Mouse (Mus musculus) kidney, embryonic 16.5 days (tissue): ENCODE data around the gene Lrrc25. TPM values are rescaled to one million over a fixed set of nuclear protein-coding genes. Genes with fewer than 3 reads are reported as not detected.

Experiments used
- ATAC-seq: fragments of 200-750 bp; cut with Nextera tagmentation; 2 replicates; pipeline ENCODE4 v1.8.0; 2017; ENCODE audit warnings: moderate TSS enrichment; ENCODE audit not compliant: low FRiP score, low TSS enrichment
- H3K27ac ChIP-seq: fragments of 300-500 bp; sonication (generic); 2 replicates; pipeline ENCODE4 v1.5.1; 2014; ENCODE audit warnings: low read length
- H3K27me3 ChIP-seq: fragments of 300-500 bp; sonication (generic); 2 replicates; pipeline ENCODE4 v1.6.1; 2014; ENCODE audit warnings: low read length, control low read depth, mixed read lengths; ENCODE audit not compliant: insufficient read depth
- H3K36me3 ChIP-seq: fragments of 300-500 bp; sonication (generic); 2 replicates; pipeline ENCODE4 v1.6.1; 2014; ENCODE audit warnings: low read length, control low read depth, mixed read lengths; ENCODE audit not compliant: insufficient read depth
- H3K4me1 ChIP-seq: fragments of 300-500 bp; sonication (generic); 2 replicates; pipeline ENCODE4 v1.6.1; 2014; ENCODE audit warnings: low read length, control low read depth, mixed read lengths; ENCODE audit not compliant: insufficient read depth
- H3K4me2 ChIP-seq: fragments of 300-500 bp; sonication (generic); replicated peaks from 2 replicates; pipeline ENCODE4 v1.6.1; 2014; ENCODE audit warnings: low read depth, low read length
- H3K4me3 ChIP-seq: fragments of 300-500 bp; sonication (generic); 2 replicates; pipeline ENCODE4 v1.5.1; 2014; ENCODE audit warnings: mild to moderate bottlenecking, low read length
- H3K9ac ChIP-seq: fragments of 300-500 bp; sonication (generic); replicated peaks from 2 replicates; pipeline ENCODE4 v1.6.1; 2014; ENCODE audit warnings: low read length
- H3K9me3 ChIP-seq: fragments of 300-500 bp; sonication (generic); 2 replicates; pipeline ENCODE4 v1.6.1; 2016; ENCODE audit warnings: low read length, control low read depth
- WGBS: fragments of 180-500 bp; shearing (Covaris S2); extraction: QIAGEN DNeasy Blood & Tissue Kit; methylation state at CpG from one replicate; pipeline ENCODE4 v1.1.7; 2014; 5-methylcytosine and 5-hydroxymethylcytosine counted together
- polyA plus RNA-seq: library from polyadenylated mRNA; unstranded; fragments of >200 nt; fragmentation: Nextera tagmentation; extraction: Ambion mirVana; gene quantifications from 2 replicates; pipeline ENCODE4 v1.2.1, GENCODE M21; 2015

Lrrc25 gene
- polyA plus RNA-seq, 1 experiment from 2014 or later = 1.9 TPM

- Histone ChIP-seq H3K4me1 (peaks cover 24% of the 10 kb centered on the region), H3K27ac (no peak overlapping the region), H3K9ac (no peak overlapping the region), H3K4me3 (no peak overlapping the region), H3K4me2 (no peak overlapping the region), H3K36me3 (no peaks in the 10 kb centered on the region), H3K27me3 (no peaks in the 10 kb centered on the region), H3K9me3 (no peaks in the 10 kb centered on the region)
- 14% methylated on average over 1 of the region's 1 CpGs for WGBS
- ATAC-seq = no peak
These were observed 2.2 kb upstream of the Lrrc25 start for GRCm38 (mm10) chr8:70613763-70614162.

- Histone ChIP-seq H3K27ac (no peak overlapping the region), H3K27me3 (no peaks in the 10 kb centered on the region), H3K4me1 (peaks cover 21% of the 10 kb centered on the region), H3K4me2 (no peak overlapping the region), H3K36me3 (no peaks in the 10 kb centered on the region), H3K9me3 (no peaks in the 10 kb centered on the region), H3K9ac (no peak overlapping the region), H3K4me3 (no peak overlapping the region)
- 58% methylated on average over 5 of the region's 5 CpGs for WGBS
- ATAC-seq = no peak
These were observed 1.5 kb upstream of the Lrrc25 start for GRCm38 (mm10) chr8:70614469-70614868.

- Histone ChIP-seq H3K27ac (no peak overlapping the region), H3K4me3 (no peak overlapping the region), H3K4me1 (peaks cover 20% of the 10 kb centered on the region), H3K36me3 (no peaks in the 10 kb centered on the region), H3K9ac (no peak overlapping the region; the same call in 1 of the 2 replicates), H3K4me2 (no peak overlapping the region), H3K9me3 (no peaks in the 10 kb centered on the region), H3K27me3 (0 out of 2 replicates have a peak, but pooled peaks cover under 1% of the 10 kb centered on the region)
- ATAC-seq = no peak
- 79% methylated on average over 8 of the region's 8 CpGs for WGBS
These were observed 674 bp upstream of the Lrrc25 start for GRCm38 (mm10) chr8:70615281-70615680.

- no peak overlapping the region for H3K9ac ChIP-seq
- WGBS = 46% methylated on average over 11 of the region's 11 CpGs
- no peaks in the 10 kb centered on the region for H3K36me3 ChIP-seq
- H3K9me3 ChIP-seq = no peaks in the 10 kb centered on the region
- no peak overlapping the region for H3K4me2 ChIP-seq
- no peak for ATAC-seq
- H3K27me3 ChIP-seq = 0 out of 2 replicates have a peak, but pooled peaks cover 7% of the 10 kb centered on the region
- H3K4me1 ChIP-seq = peaks cover 8% of the 10 kb centered on the region; the same call in 1 of the 2 replicates
- no peak overlapping the region for H3K27ac ChIP-seq
- no peak overlapping the region for H3K4me3 ChIP-seq
These were observed 690 bp downstream of the Lrrc25 start for GRCm38 (mm10) chr8:70616645-70617044.

- 0 out of 2 replicates have a peak, but pooled peaks cover 9% of the 10 kb centered on the region for H3K27me3 ChIP-seq
- no peak overlapping the region for H3K27ac ChIP-seq
- ATAC-seq = no peak
- no peak overlapping the region for H3K4me3 ChIP-seq
- WGBS = 84% methylated on average over 11 of the region's 11 CpGs
- no peak overlapping the region for H3K4me2 ChIP-seq
- no peaks in the 10 kb centered on the region for H3K36me3 ChIP-seq
- H3K4me1 ChIP-seq = peaks cover 6% of the 10 kb centered on the region; the same call in 1 of the 2 replicates
- H3K9ac ChIP-seq = no peak overlapping the region
- no peaks in the 10 kb centered on the region for H3K9me3 ChIP-seq
These were observed 2.0 kb downstream of the Lrrc25 start for GRCm38 (mm10) chr8:70617985-70618384.

GRCm38 (mm10) chr8:70618888-70619334, 3.0 kb downstream of the Lrrc25 start:
- no peaks in the 10 kb centered on the region for H3K36me3 ChIP-seq
- H3K4me1 ChIP-seq = peaks cover 6% of the 10 kb centered on the region; the same call in 1 of the 2 replicates
- no peaks in the 10 kb centered on the region for H3K9me3 ChIP-seq
- no peak overlapping the region for H3K4me3 ChIP-seq
- H3K27me3 ChIP-seq = 0 out of 2 replicates have a peak, but pooled peaks cover 9% of the 10 kb centered on the region
- no peak overlapping the region for H3K9ac ChIP-seq
- H3K27ac ChIP-seq = no peak overlapping the region
- ATAC-seq = peak; percentile 60
- no peak overlapping the region for H3K4me2 ChIP-seq
- WGBS = 33% methylated on average over 9 of the region's 9 CpGs

- Histone ChIP-seq H3K9ac (no peak overlapping the region), H3K4me1 (peaks cover 11% of the 10 kb centered on the region; the same call in 1 of the 2 replicates), H3K36me3 (no peaks in the 10 kb centered on the region), H3K4me3 (no peak overlapping the region), H3K27me3 (0 out of 2 replicates have a peak, but pooled peaks cover 9% of the 10 kb centered on the region), H3K9me3 (no peaks in the 10 kb centered on the region; the same call in 1 of the 2 replicates), H3K4me2 (no peak overlapping the region), H3K27ac (no peak overlapping the region)
- no peak for ATAC-seq
- 64% methylated on average over 3 of the region's 3 CpGs for WGBS
These were observed 6.3 kb downstream of the Lrrc25 start for GRCm38 (mm10) chr8:70622220-70622619.

GRCm38 (mm10) chr8:70625104-70625503, 9.1 kb downstream of the Lrrc25 start:
- no peaks in the 10 kb centered on the region; the same call in 1 of the 2 replicates for H3K9me3 ChIP-seq
- H3K4me2 ChIP-seq = no peak overlapping the region; the same call in 1 of the 2 replicates
- H3K9ac ChIP-seq = no peak overlapping the region
- 0 out of 2 replicates have a peak, but pooled peaks cover 9% of the 10 kb centered on the region for H3K27me3 ChIP-seq
- no peak overlapping the region for H3K4me3 ChIP-seq
- no peak for ATAC-seq
- 13% methylated on average over 5 of the region's 5 CpGs for WGBS
- H3K27ac ChIP-seq = no peak overlapping the region
- no peaks in the 10 kb centered on the region for H3K36me3 ChIP-seq
- H3K4me1 ChIP-seq = peaks cover 12% of the 10 kb centered on the region

GRCm38 (mm10) chr8:70627041-70627440, 11.1 kb downstream of the Lrrc25 start:
- Histone ChIP-seq H3K9ac (no peak overlapping the region), H3K27ac (no peak overlapping the region), H3K4me1 (peaks cover 31% of the 10 kb centered on the region), H3K36me3 (no peaks in the 10 kb centered on the region), H3K4me3 (no peak overlapping the region), H3K4me2 (no peak overlapping the region), H3K9me3 (no peaks in the 10 kb centered on the region; the same call in 1 of the 2 replicates), H3K27me3 (no peaks in the 10 kb centered on the region)
- WGBS = 84% methylated on average over 5 of the region's 5 CpGs
- no peak for ATAC-seq

GRCm38 (mm10) chr8:70628986-70629490, 13.1 kb downstream of the Lrrc25 start:
- 56% methylated on average over 7 of the region's 7 CpGs for WGBS

More at GRCm38 (mm10) chr8:70628986-70629490, 13.1 kb downstream of the Lrrc25 start:
- ATAC-seq = no peak
- Histone ChIP-seq H3K27me3 (no peaks in the 10 kb centered on the region), H3K4me3 (peak overlapping the region; percentile 60), H3K9me3 (no peaks in the 10 kb centered on the region; the same call in 1 of the 2 replicates), H3K4me1 (peaks cover 38% of the 10 kb centered on the region), H3K9ac (peak overlapping the region; percentile 72), H3K4me2 (peak overlapping the region; percentile 70), H3K36me3 (no peaks in the 10 kb centered on the region), H3K27ac (peak overlapping the region; percentile 34; the same call in 1 of the 2 replicates)
